Mouse (Mus musculus) ZHBTc4 (cell line): ENCODE measurements around the gene Gm20837.
"Not testable (repeated sequence)": the region's sequence is repeated elsewhere in the genome, so short reads cannot be mapped to it uniquely, and the experiment has no call there.

ENCODE experiments used
- DNase-seq: peaks from one replicate; pipeline ENCODE4 v3.0.0-alpha.2; 2011; ENCODE audit warnings: low read depth, low spot score

Gm20837 gene

GRCm38 (mm10) chrY:90400948-90401347, at the start of gene Gm20837:
Gene Gm20837 (plus strand): TSS chrY:90401248.
- not testable (repeated sequence) for DNase-seq
